Mouse (Mus musculus) stomach, embryonic 15.5 days (tissue): ENCODE measurements around the gene Plac8. TPM values are rescaled to one million over a fixed set of nuclear protein-coding genes. Genes with fewer than 3 reads are reported as not detected.

Experiments
- ATAC-seq: fragments of 200-750 bp; cut with Nextera tagmentation; 2 replicates; pipeline ENCODE4 v1.8.0; 2017; ENCODE audit warnings: low read depth, moderate number of reproducible peaks, moderate TSS enrichment; ENCODE audit not compliant: insufficient read depth, low FRiP score
- H3K27ac ChIP-seq: fragments of 300-500 bp; sonication (generic); 2 replicates; pipeline ENCODE4 v1.5.1; 2015; ENCODE audit warnings: mild to moderate bottlenecking, inconsistent platforms
- H3K27me3 ChIP-seq: fragments of 300-500 bp; sonication (generic); replicated peaks from 2 replicates; pipeline ENCODE4 v1.6.1; 2015; ENCODE audit warnings: inconsistent platforms
- H3K36me3 ChIP-seq: fragments of 300-500 bp; sonication (generic); 2 replicates; pipeline ENCODE4 v1.6.1; 2015; ENCODE audit warnings: inconsistent platforms
- H3K4me1 ChIP-seq: fragments of 300-500 bp; sonication (generic); 2 replicates; pipeline ENCODE4 v1.6.1; 2015; ENCODE audit warnings: inconsistent platforms
- H3K4me2 ChIP-seq: fragments of 300-500 bp; sonication (generic); 2 replicates; pipeline ENCODE4 v1.6.1; 2015; ENCODE audit warnings: mild to moderate bottlenecking, inconsistent platforms
- H3K4me3 ChIP-seq: fragments of 300-500 bp; sonication (generic); replicated peaks from 2 replicates; pipeline ENCODE4 v1.5.1; 2015; ENCODE audit warnings: inconsistent platforms
- H3K9ac ChIP-seq: fragments of 300-500 bp; sonication (generic); 2 replicates; pipeline ENCODE4 v1.6.1; 2015; ENCODE audit warnings: inconsistent platforms
- H3K9me3 ChIP-seq: fragments of 300-500 bp; sonication (generic); 2 replicates; pipeline ENCODE4 v1.6.1; 2016; ENCODE audit warnings: inconsistent platforms
- WGBS: fragments of 180-500 bp; shearing (Covaris S2); methylation state at CpG from one replicate; pipeline ENCODE4 v1.1.7; 2015; 5-methylcytosine and 5-hydroxymethylcytosine counted together
- polyA plus RNA-seq: library from polyadenylated mRNA; unstranded; fragments of >200 nt; fragmentation: Nextera tagmentation; extraction: Ambion mirVana; gene quantifications from 2 replicates; pipeline ENCODE4 v1.2.1, GENCODE M21; 2015

The Plac8 gene
- polyA plus RNA-seq, 1 experiment from 2014 or later = 209 TPM

DNA sequence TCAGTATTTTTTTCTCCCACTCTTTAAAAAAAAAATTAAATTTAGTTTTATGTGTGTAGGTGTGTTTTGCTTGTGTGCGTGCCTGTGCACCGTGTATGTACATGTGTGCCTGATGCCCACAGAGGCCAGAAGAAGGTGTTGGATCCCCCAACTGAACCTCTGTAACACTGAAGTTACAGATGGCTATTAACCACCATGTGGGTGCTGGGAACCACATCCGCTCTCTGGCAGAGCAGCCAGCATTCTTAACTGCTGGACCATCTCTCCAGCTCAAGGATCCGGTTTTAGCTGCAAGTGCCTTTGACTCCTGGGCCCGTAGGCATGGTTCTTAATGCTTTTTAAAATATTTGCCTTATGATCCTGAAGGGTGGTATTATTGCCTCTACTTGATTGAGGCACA, 1.2 kb upstream of the Plac8 start:
- Histone ChIP-seq H3K27ac (no peak overlapping the region), H3K9me3 (no peaks in the 10 kb centered on the region), H3K4me2 (no peak overlapping the region), H3K4me3 (no peak overlapping the region), H3K9ac (no peak overlapping the region), H3K27me3 (no peaks in the 10 kb centered on the region), H3K4me1 (0 out of 2 replicates have a peak, but pooled peaks cover 7% of the 10 kb centered on the region), H3K36me3 (no peaks in the 10 kb centered on the region)
- 78% methylated on average over 5 of the region's 5 CpGs for WGBS
- ATAC-seq = no peak

DNA sequence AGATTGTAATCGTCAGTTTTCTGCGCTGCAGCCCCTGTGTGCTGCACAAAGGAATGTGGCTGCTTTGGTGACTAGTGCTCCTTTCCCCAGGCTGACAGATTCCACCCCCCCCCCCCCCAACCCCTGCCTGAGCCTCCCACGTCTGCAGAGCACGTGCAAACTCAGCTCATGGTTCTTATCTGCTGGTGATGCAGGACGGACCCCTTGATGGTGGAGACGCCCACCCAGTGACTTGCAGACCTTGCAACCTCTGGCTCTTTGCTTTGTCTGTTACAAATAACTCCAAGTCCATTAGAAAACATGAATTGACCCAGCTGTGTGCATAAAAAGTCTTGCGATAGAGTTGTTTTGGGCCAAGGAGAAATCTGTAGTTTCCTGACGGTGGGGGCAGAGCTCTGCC, 1.3 kb downstream of the Plac8 start:
- ATAC-seq = peak; percentile 27; the same call in 1 of the 2 replicates

GRCm38 (mm10) chr5:100569997-100570595, 1.9 kb downstream of the Plac8 start:
- Histone ChIP-seq H3K4me2 (peak overlapping the region; percentile 41), H3K4me3 (peak overlapping the region; percentile 31), H3K27me3 (no peaks in the 10 kb centered on the region), H3K9me3 (no peaks in the 10 kb centered on the region), H3K9ac (no peak overlapping the region), H3K27ac (0 out of 2 replicates have a peak overlapping the region, but pooled peaks have one; percentile 57), H3K36me3 (no peaks in the 10 kb centered on the region), H3K4me1 (peaks cover 13% of the 10 kb centered on the region; the same call in 1 of the 2 replicates)
- no peak for ATAC-seq
- WGBS = 52% methylated on average over 13 of the region's 13 CpGs

More for the DNA sequence above, 1.3 kb downstream of the Plac8 start:
- H3K27me3 ChIP-seq = no peaks in the 10 kb centered on the region
- peaks cover 13% of the 10 kb centered on the region; the same call in 1 of the 2 replicates for H3K4me1 ChIP-seq
- no peaks in the 10 kb centered on the region for H3K36me3 ChIP-seq
- peak overlapping the region; percentile 31 for H3K4me3 ChIP-seq
- no peaks in the 10 kb centered on the region for H3K9me3 ChIP-seq
- H3K4me2 ChIP-seq = peak overlapping the region; percentile 41
- H3K9ac ChIP-seq = no peak overlapping the region
- peak overlapping the region; percentile 57; the same call in 1 of the 2 replicates for H3K27ac ChIP-seq
- 10% methylated on average over 8 of the region's 8 CpGs for WGBS

DNA sequence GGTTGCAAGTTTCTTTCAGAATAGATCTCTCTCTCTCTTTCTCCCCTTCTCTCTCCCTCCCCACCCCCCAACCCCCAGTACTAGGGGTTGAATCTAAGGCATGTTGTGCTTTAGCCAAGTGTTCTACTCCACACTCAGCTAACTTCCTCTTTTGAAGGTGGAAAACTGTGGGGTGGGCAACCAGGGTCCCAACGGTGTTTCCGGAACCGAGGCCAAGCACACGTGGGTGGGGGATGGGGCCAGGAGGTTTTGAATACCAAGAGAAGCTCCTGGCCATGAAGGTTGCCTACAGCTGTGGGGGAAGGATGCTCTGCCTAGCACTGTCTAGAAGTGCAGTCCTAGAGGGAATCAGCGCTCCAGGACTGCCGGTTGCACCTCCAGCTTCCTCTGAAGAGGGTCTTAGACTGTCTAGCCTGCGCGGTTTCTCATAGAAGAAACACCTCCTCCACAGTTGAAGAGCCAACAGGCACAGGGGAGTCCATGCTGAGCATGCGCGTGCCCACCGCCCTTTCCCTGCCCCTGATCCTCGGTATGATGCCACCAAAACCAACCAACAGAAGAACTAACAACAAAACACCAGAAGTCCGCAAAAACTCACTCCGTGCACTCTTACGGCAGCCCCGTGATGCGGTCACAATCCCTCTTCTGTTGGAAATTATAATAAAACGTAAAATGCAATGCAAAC, 2.7 kb downstream of the Plac8 start:
- H3K4me2 ChIP-seq = peak overlapping the region; percentile 41
- 77% methylated on average over 18 of the region's 18 CpGs for WGBS

GRCm38 (mm10) chr5:100568802-100569201, 3.2 kb downstream of the Plac8 start:
- Histone ChIP-seq H3K27me3 (no peaks in the 10 kb centered on the region), H3K9ac (no peak overlapping the region), H3K4me1 (peaks cover 13% of the 10 kb centered on the region; the same call in 1 of the 2 replicates), H3K36me3 (no peaks in the 10 kb centered on the region), H3K9me3 (no peaks in the 10 kb centered on the region), H3K4me2 (no peak overlapping the region), H3K27ac (no peak overlapping the region), H3K4me3 (no peak overlapping the region)
- 69% methylated on average over 3 of the region's 3 CpGs for WGBS
- no peak for ATAC-seq

More for the DNA sequence above, 2.7 kb downstream of the Plac8 start:
- H3K36me3 ChIP-seq = no peaks in the 10 kb centered on the region
- no peaks in the 10 kb centered on the region for H3K9me3 ChIP-seq
- H3K4me3 ChIP-seq = peak overlapping the region; percentile 31; the same call in 1 of the 2 replicates
- H3K27me3 ChIP-seq = no peaks in the 10 kb centered on the region
- peaks cover 13% of the 10 kb centered on the region; the same call in 1 of the 2 replicates for H3K4me1 ChIP-seq
- no peak overlapping the region for H3K9ac ChIP-seq
- ATAC-seq = no peak
- H3K27ac ChIP-seq = 0 out of 2 replicates have a peak overlapping the region, but pooled peaks have one; percentile 57

GRCm38 (mm10) chr5:100568177-100568576, 3.9 kb downstream of the Plac8 start:
- Histone ChIP-seq H3K4me2 (peak overlapping the region; percentile 31; the same call in 1 of the 2 replicates), H3K4me3 (no peak overlapping the region), H3K9me3 (no peaks in the 10 kb centered on the region), H3K36me3 (no peaks in the 10 kb centered on the region), H3K27ac (peak overlapping the region; percentile 76; the same call in 1 of the 2 replicates), H3K4me1 (peaks cover 13% of the 10 kb centered on the region; the same call in 1 of the 2 replicates), H3K27me3 (no peaks in the 10 kb centered on the region), H3K9ac (no peak overlapping the region)
- ATAC-seq = no peak
- 52% methylated on average over 8 of the region's 8 CpGs for WGBS

GRCm38 (mm10) chr5:100567258-100568032, 4.6 kb downstream of the Plac8 start:
- Histone ChIP-seq H3K4me2 (peak overlapping the region; percentile 31; the same call in 1 of the 2 replicates), H3K36me3 (no peaks in the 10 kb centered on the region), H3K27ac (peak overlapping the region; percentile 76), H3K4me1 (peaks cover 13% of the 10 kb centered on the region; the same call in 1 of the 2 replicates), H3K9ac (no peak overlapping the region), H3K4me3 (no peak overlapping the region), H3K27me3 (no peaks in the 10 kb centered on the region), H3K9me3 (no peaks in the 10 kb centered on the region)
- ATAC-seq = peak; percentile 36; the same call in 1 of the 2 replicates
- WGBS = 40% methylated on average over 13 of the region's 13 CpGs

- H3K27ac ChIP-seq = peak overlapping the region; percentile 76
- H3K4me3 ChIP-seq = no peak overlapping the region
- peaks cover 13% of the 10 kb centered on the region; the same call in 1 of the 2 replicates for H3K4me1 ChIP-seq
- 69% methylated on average over 2 of the region's 2 CpGs for WGBS
- no peaks in the 10 kb centered on the region for H3K27me3 ChIP-seq
- no peaks in the 10 kb centered on the region for H3K9me3 ChIP-seq
- no peak overlapping the region for H3K9ac ChIP-seq
- ATAC-seq = no peak
- H3K36me3 ChIP-seq = no peaks in the 10 kb centered on the region
- H3K4me2 ChIP-seq = no peak overlapping the region
Observed at GRCm38 (mm10) chr5:100566798-100567197, 5.2 kb downstream of the Plac8 start.

GRCm38 (mm10) chr5:100562702-100563101, 9.3 kb downstream of the Plac8 start:
- no peak overlapping the region for H3K9ac ChIP-seq
- peaks cover 6% of the 10 kb centered on the region; the same call in 1 of the 2 replicates for H3K4me1 ChIP-seq
- H3K27ac ChIP-seq = no peak overlapping the region
- H3K4me3 ChIP-seq = no peak overlapping the region
- no peaks in the 10 kb centered on the region for H3K36me3 ChIP-seq
- no peaks in the 10 kb centered on the region for H3K9me3 ChIP-seq
- no peaks in the 10 kb centered on the region for H3K27me3 ChIP-seq
- ATAC-seq = no peak
- 80% methylated on average over 9 of the region's 9 CpGs for WGBS
- no peak overlapping the region for H3K4me2 ChIP-seq

GRCm38 (mm10) chr5:100559357-100559756, 12.7 kb downstream of the Plac8 start:
- H3K27ac ChIP-seq = no peak overlapping the region
- no peak overlapping the region for H3K9ac ChIP-seq
- H3K36me3 ChIP-seq = no peaks in the 10 kb centered on the region
- no peak for ATAC-seq
- WGBS = 91% methylated on average over 7 of the region's 7 CpGs
- H3K4me2 ChIP-seq = no peak overlapping the region
- H3K27me3 ChIP-seq = no peaks in the 10 kb centered on the region
- H3K9me3 ChIP-seq = no peaks in the 10 kb centered on the region
- H3K4me3 ChIP-seq = no peak overlapping the region
- no peaks in the 10 kb centered on the region for H3K4me1 ChIP-seq

- no peak for ATAC-seq
- Histone ChIP-seq H3K4me3 (no peak overlapping the region), H3K27ac (no peak overlapping the region), H3K27me3 (no peaks in the 10 kb centered on the region), H3K9ac (no peak overlapping the region), H3K4me1 (no peaks in the 10 kb centered on the region), H3K9me3 (no peaks in the 10 kb centered on the region), H3K4me2 (no peak overlapping the region), H3K36me3 (no peaks in the 10 kb centered on the region)
- 70% methylated on average over 3 of the region's 3 CpGs for WGBS
Observed at GRCm38 (mm10) chr5:100558783-100559182, 13.3 kb downstream of the Plac8 start.
